Mouse (Mus musculus) intestine, embryonic 16.5 days (tissue): Measurements from ENCODE around the gene Reln. TPM values are rescaled to one million over a fixed set of nuclear protein-coding genes. Genes with fewer than 3 reads are reported as not detected.

Experiments used
- ATAC-seq: fragments of 200-750 bp; cut with Nextera tagmentation; 2 replicates; pipeline ENCODE4 v1.8.0; 2017; ENCODE audit warnings: moderate TSS enrichment, moderate library complexity
- H3K27ac ChIP-seq: fragments of 300-500 bp; sonication (generic); 2 replicates; pipeline ENCODE4 v1.5.1; 2014; ENCODE audit warnings: mild to moderate bottlenecking, low read length
- H3K27me3 ChIP-seq: fragments of 300-500 bp; sonication (generic); replicated peaks from 2 replicates; pipeline ENCODE4 v1.6.1; 2014; ENCODE audit warnings: low read length, control low read depth, mixed read lengths; ENCODE audit not compliant: control insufficient read depth, insufficient read depth
- H3K36me3 ChIP-seq: fragments of 300-500 bp; sonication (generic); 2 replicates; pipeline ENCODE4 v1.6.1; 2014; ENCODE audit warnings: low read length, control low read depth; ENCODE audit not compliant: control insufficient read depth, insufficient read depth
- H3K4me1 ChIP-seq: fragments of 300-500 bp; sonication (generic); 2 replicates; pipeline ENCODE4 v1.6.1; 2014; ENCODE audit warnings: low read length, control low read depth, mixed read lengths; ENCODE audit not compliant: control insufficient read depth, insufficient read depth
- H3K4me2 ChIP-seq: fragments of 300-500 bp; sonication (generic); 2 replicates; pipeline ENCODE4 v1.6.1; 2014; ENCODE audit warnings: low read depth, low read length, control low read depth
- H3K4me3 ChIP-seq: fragments of 300-500 bp; sonication (generic); 2 replicates; pipeline ENCODE4 v1.5.1; 2014; ENCODE audit warnings: mild to moderate bottlenecking, low read length
- H3K9ac ChIP-seq: fragments of 300-500 bp; sonication (generic); 2 replicates; pipeline ENCODE4 v1.6.1; 2014; ENCODE audit warnings: low read depth, low read length
- H3K9me3 ChIP-seq: fragments of 300-500 bp; sonication (generic); 2 replicates; pipeline ENCODE4 v1.6.1; 2016; ENCODE audit warnings: low read length, control low read depth; ENCODE audit not compliant: control insufficient read depth
- WGBS: fragments of 180-500 bp; shearing (Covaris S2); extraction: QIAGEN DNeasy Blood & Tissue Kit; methylation state at CpG from one replicate; pipeline ENCODE4 v1.1.7; 2014; 5-methylcytosine and 5-hydroxymethylcytosine counted together
- polyA plus RNA-seq: library from polyadenylated mRNA; unstranded; fragments of >200 nt; fragmentation: Nextera tagmentation; extraction: Ambion mirVana; gene quantifications from 2 replicates; pipeline ENCODE4 v1.2.1, GENCODE M21; 2015

Gene Reln
- polyA plus RNA-seq, 1 experiment from 2014 or later, result 2.0 TPM

DNA sequence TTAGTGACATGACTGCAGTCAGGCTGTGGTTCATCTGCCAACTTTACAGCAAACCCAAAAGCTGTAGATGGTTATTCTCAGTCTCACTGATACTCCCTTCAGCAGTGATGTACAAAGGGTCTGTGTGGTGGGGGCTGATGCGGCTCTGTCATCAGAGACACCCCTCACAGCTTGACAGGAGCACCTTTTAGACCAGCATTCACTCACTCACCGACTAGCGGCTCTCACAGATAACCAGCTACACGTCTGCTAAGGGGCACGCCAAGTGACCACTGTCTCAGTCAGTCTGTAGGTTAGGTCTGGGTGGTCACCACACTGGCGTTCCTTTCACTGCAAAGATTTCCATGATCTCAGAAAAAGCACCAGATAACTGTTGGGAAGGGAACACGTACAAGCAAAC is 2.0 kb downstream of the Reln start:
- ATAC-seq, result no peak
- H3K27ac ChIP-seq, result no peak overlapping the region
- H3K27me3 ChIP-seq, result peaks cover 56% of the 10 kb centered on the region
- H3K9me3 ChIP-seq, result no peaks in the 10 kb centered on the region
- H3K4me3 ChIP-seq, result no peak overlapping the region
- no peaks in the 10 kb centered on the region for H3K36me3 ChIP-seq
- 73% methylated on average over 7 of the region's 7 CpGs for WGBS
- peaks cover 15% of the 10 kb centered on the region for H3K4me1 ChIP-seq
- no peak overlapping the region for H3K4me2 ChIP-seq
- H3K9ac ChIP-seq, result no peak overlapping the region

DNA sequence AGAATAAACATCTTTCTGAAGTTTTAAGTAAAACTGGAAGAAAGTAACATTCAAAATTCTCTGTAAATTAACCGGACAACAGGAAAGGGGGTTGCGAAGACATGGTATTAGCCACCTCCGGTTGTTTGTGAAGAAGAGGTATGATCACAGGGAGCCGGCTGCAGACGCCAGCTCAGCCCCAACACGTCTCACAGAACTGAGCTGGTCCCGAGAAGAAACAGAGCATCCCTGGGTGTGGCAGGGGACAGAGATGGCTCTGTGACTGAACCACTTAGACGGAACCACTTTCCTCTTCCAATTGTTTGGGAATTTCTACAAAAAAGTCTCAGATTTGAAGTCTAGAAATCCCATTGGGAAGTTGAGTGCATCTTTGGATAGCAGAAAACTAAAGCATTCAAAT is 3.5 kb downstream of the Reln start:
- WGBS, result 81% methylated on average over 8 of the region's 8 CpGs
- H3K4me3 ChIP-seq, result no peak overlapping the region
- H3K36me3 ChIP-seq, result no peaks in the 10 kb centered on the region
- ATAC-seq, result no peak
- no peak overlapping the region for H3K27ac ChIP-seq
- no peak overlapping the region for H3K4me2 ChIP-seq
- no peaks in the 10 kb centered on the region for H3K9me3 ChIP-seq
- no peak overlapping the region for H3K9ac ChIP-seq
- H3K27me3 ChIP-seq, result peaks cover 45% of the 10 kb centered on the region
- H3K4me1 ChIP-seq, result peaks cover 15% of the 10 kb centered on the region

DNA sequence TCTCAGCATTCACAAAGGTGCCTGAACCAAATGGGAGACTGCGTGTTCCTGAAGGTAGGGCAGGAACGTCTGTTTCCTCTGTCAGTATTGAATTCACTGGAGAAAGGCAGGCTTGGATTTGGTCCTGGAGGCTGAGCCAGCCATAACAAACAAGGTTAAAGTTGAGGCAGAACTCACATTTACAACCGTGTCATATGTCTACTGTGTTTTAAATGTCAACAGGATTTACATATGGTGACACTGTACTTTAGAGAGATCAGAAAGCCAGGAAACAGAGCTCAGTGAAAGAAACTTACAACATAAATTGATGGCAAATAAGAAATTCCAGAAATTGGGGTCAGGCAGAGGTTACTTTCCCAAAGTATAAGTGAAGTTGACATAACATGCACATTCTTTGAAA is 9.1 kb downstream of the Reln start:
- H3K27me3 ChIP-seq, result 0 out of 2 replicates have a peak, but pooled peaks cover 3% of the 10 kb centered on the region
- H3K4me1 ChIP-seq, result 0 out of 2 replicates have a peak, but pooled peaks cover 3% of the 10 kb centered on the region
- H3K36me3 ChIP-seq, result no peaks in the 10 kb centered on the region
- H3K4me3 ChIP-seq, result no peak overlapping the region
- no peak for ATAC-seq
- H3K4me2 ChIP-seq, result no peak overlapping the region
- H3K27ac ChIP-seq, result no peak overlapping the region
- H3K9me3 ChIP-seq, result peaks cover 4% of the 10 kb centered on the region; the same call in 1 of the 2 replicates
- no peak overlapping the region for H3K9ac ChIP-seq
- whole genome bisulfite sequencing, result 54% methylated on average over 3 of the region's 3 CpGs

- Histone ChIP-seq H3K27ac (no peak overlapping the region), H3K4me3 (no peak overlapping the region), H3K4me2 (no peak overlapping the region), H3K9ac (no peak overlapping the region), H3K9me3 (peaks cover 4% of the 10 kb centered on the region; the same call in 1 of the 2 replicates), H3K4me1 (0 out of 2 replicates have a peak, but pooled peaks cover 3% of the 10 kb centered on the region), H3K36me3 (no peaks in the 10 kb centered on the region), H3K27me3 (no peaks in the 10 kb centered on the region)
- 47% methylated on average over 5 of the region's 5 CpGs for WGBS
- no peak for ATAC-seq
These were observed 13.7 kb downstream of the Reln start for GRCm38 (mm10) chr5:22330802-22331201.

DNA sequence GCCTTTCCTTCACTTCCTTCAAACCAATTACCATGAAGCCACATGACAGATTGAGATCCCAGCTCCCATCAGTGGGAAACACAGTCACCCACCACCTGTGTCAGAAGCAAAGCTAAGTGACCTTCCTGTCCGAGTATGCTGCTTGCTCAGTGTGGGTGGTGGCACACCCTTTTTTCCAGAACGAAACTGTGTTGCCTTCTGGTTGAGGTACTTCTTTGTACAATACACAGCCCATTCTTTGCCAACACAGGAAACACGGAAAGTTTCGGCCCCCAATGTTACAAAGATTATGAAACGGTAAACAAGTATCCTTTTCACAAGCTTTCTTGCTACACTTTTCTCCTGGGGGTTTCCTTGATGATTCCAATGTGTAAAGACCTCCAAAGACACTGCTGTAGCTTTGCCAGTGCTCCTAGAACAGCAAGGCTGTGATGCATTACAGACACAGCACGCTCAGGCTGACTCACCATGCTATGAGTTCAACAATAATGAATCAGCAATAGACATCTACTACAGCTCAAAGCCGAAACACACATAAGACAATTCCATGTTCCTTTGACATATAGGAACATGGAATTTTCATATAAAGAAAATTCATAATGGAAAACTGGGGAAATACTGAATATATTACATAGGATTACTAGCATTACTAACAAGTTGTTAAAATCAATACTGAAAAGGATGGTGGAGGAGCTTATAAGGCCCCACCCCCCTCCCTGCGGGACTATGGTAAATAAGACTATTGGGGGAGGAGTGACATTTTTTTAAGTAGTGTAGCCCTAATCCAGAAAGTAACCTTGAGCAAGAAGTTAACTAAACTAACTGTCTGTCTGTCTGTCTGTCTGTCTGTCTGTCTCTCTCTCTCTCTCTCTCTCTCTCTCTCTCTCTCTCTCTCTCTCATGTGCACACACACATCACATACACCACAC is 15.8 kb downstream of the Reln start:
- Histone ChIP-seq H3K36me3 (no peaks in the 10 kb centered on the region), H3K9ac (no peak overlapping the region), H3K27ac (no peak overlapping the region), H3K4me3 (no peak overlapping the region), H3K9me3 (peaks cover 2% of the 10 kb centered on the region; the same call in 1 of the 2 replicates), H3K27me3 (no peaks in the 10 kb centered on the region), H3K4me2 (no peak overlapping the region), H3K4me1 (0 out of 2 replicates have a peak, but pooled peaks cover 3% of the 10 kb centered on the region)
- no peak for ATAC-seq
- WGBS, result 75% methylated on average over 8 of the region's 8 CpGs

DNA sequence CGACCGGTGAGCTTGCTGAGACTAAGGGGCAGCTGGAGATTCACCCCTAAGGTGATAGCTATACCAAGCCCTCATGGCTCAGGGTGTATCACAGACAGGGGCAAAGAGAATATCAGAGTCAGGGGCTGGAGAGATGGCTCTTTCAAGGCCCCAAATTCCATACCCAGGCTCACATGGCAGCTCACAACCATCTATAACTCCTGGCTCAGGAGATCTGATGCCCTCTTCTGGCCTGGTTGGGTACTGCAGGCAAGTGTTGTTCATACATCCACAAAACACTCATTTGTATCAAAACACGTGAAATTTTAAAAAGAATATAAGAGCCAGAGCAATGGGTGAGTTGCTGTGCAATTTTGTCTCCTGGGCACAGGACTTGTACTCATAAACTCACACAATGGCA is 17.3 kb downstream of the Reln start:
- H3K27me3 ChIP-seq, result no peaks in the 10 kb centered on the region
- H3K36me3 ChIP-seq, result no peaks in the 10 kb centered on the region

GRCm38 (mm10) chr5:22323801-22324200 is 20.7 kb downstream of the Reln start:
- no peak for ATAC-seq
- Histone ChIP-seq H3K27ac (no peak overlapping the region), H3K27me3 (no peaks in the 10 kb centered on the region)

More for the DNA sequence above, 17.3 kb downstream of the Reln start:
- H3K4me2 ChIP-seq, result no peak overlapping the region
- WGBS, result 77% methylated on average over 3 of the region's 3 CpGs
- H3K27ac ChIP-seq, result no peak overlapping the region
- 0 out of 2 replicates have a peak, but pooled peaks cover 3% of the 10 kb centered on the region for H3K4me1 ChIP-seq
- no peak overlapping the region for H3K4me3 ChIP-seq
- H3K9me3 ChIP-seq, result no peaks in the 10 kb centered on the region
- ATAC-seq, result no peak
- no peak overlapping the region for H3K9ac ChIP-seq

GRCm38 (mm10) chr5:22317807-22318206 is 26.7 kb downstream of the Reln start:
- Histone ChIP-seq H3K4me2 (no peak overlapping the region), H3K27ac (no peak overlapping the region), H3K36me3 (no peaks in the 10 kb centered on the region), H3K27me3 (no peaks in the 10 kb centered on the region), H3K4me1 (no peaks in the 10 kb centered on the region), H3K9me3 (no peaks in the 10 kb centered on the region), H3K9ac (no peak overlapping the region), H3K4me3 (no peak overlapping the region)
- 65% methylated on average over 1 of the region's 1 CpGs for WGBS
- ATAC-seq, result no peak

More at GRCm38 (mm10) chr5:22323801-22324200, 20.7 kb downstream of the Reln start:
- no peak overlapping the region for H3K4me2 ChIP-seq
- H3K4me3 ChIP-seq, result no peak overlapping the region
- H3K4me1 ChIP-seq, result no peaks in the 10 kb centered on the region
- H3K9ac ChIP-seq, result no peak overlapping the region
- WGBS, result 82% methylated on average over 1 of the region's 1 CpGs
- no peaks in the 10 kb centered on the region for H3K36me3 ChIP-seq
- no peaks in the 10 kb centered on the region for H3K9me3 ChIP-seq

- Histone ChIP-seq H3K4me1 (no peaks in the 10 kb centered on the region), H3K9ac (no peak overlapping the region), H3K27ac (no peak overlapping the region), H3K27me3 (no peaks in the 10 kb centered on the region), H3K4me2 (no peak overlapping the region), H3K36me3 (no peaks in the 10 kb centered on the region), H3K9me3 (no peaks in the 10 kb centered on the region), H3K4me3 (no peak overlapping the region)
- ATAC-seq, result no peak
- 91% methylated on average over 7 of the region's 7 CpGs for WGBS
These were observed 28.0 kb downstream of the Reln start for GRCm38 (mm10) chr5:22316471-22316870.
